Mouse (Mus musculus) c-Kit-positive CD71-positive TER-119-positive erythroid progenitor cells, embryonic 14.5 days (primary cell): ENCODE measurements around the gene Pparg.

Experiments used
- DNase-seq: peaks from one replicate; pipeline ENCODE4 v3.0.0-alpha.2; 2013; ENCODE audit warnings: low spot score

Pparg gene

GRCm38 (mm10) chr6:115464661-115465060 lies 103.9 kb downstream of the Pparg start:
- no peak for DNase-seq

- DNase-seq: no peak
These were observed 104.7 kb downstream of the Pparg start for GRCm38 (mm10) chr6:115465463-115465862.

GRCm38 (mm10) chr6:115465876-115466275 lies 105.1 kb downstream of the Pparg start:
- no peak for DNase-seq

GRCm38 (mm10) chr6:115466601-115467000 lies 105.8 kb downstream of the Pparg start:
- no peak for DNase-seq

- DNase-seq: no peak
These were observed 109.2 kb downstream of the Pparg start for GRCm38 (mm10) chr6:115469666-115470581.

- DNase-seq: no peak
These were observed 111.2 kb downstream of the Pparg start for GRCm38 (mm10) chr6:115471956-115472355.

- no peak for DNase-seq
These were observed 116.4 kb downstream of the Pparg start for GRCm38 (mm10) chr6:115477081-115477695.

GRCm38 (mm10) chr6:115479963-115480321 lies 119.2 kb downstream of the Pparg start:
- DNase-seq: no peak

- peak; percentile 51 for DNase-seq
These were observed 119.7 kb downstream of the Pparg start for GRCm38 (mm10) chr6:115480322-115481017.

- no peak for DNase-seq
These were observed 120.2 kb downstream of the Pparg start for GRCm38 (mm10) chr6:115481018-115481354.

- DNase-seq: no peak
These were observed 120.9 kb downstream of the Pparg start for GRCm38 (mm10) chr6:115481603-115482002.

GRCm38 (mm10) chr6:115485635-115486034 lies 124.9 kb downstream of the Pparg start:
- DNase-seq: no peak

- no peak for DNase-seq
These were observed 129.1 kb downstream of the Pparg start for GRCm38 (mm10) chr6:115489831-115490230.

- no peak for DNase-seq
These were observed 132.3 kb downstream of the Pparg start for GRCm38 (mm10) chr6:115492952-115493613.

- DNase-seq: no peak
These were observed 133.1 kb downstream of the Pparg start for GRCm38 (mm10) chr6:115493824-115494223.

GRCm38 (mm10) chr6:115499540-115499939 lies 138.8 kb downstream of the Pparg start:
- no peak for DNase-seq

- DNase-seq: no peak
These were observed 139.5 kb downstream of the Pparg start for GRCm38 (mm10) chr6:115500234-115500633.

GRCm38 (mm10) chr6:115501131-115501530 lies 140.4 kb downstream of the Pparg start:
- no peak for DNase-seq

GRCm38 (mm10) chr6:115503038-115503437 lies 142.3 kb downstream of the Pparg start:
- DNase-seq: no peak

GRCm38 (mm10) chr6:115503549-115504159 lies 142.9 kb downstream of the Pparg start:
- no peak for DNase-seq

- no peak for DNase-seq
These were observed 143.4 kb downstream of the Pparg start for GRCm38 (mm10) chr6:115504160-115504558.

GRCm38 (mm10) chr6:115504915-115505314 lies 144.2 kb downstream of the Pparg start:
- no peak for DNase-seq
